Mouse (Mus musculus) bone marrow macrophage, adult 2 months (primary cell): ENCODE results near the gene Gcg.

ENCODE experiments used
- CTCF ChIP-seq: IDR thresholded peaks from 2 replicates; pipeline ENCODE4 v1.5.1; 2012; ENCODE audit warnings: low read depth, mild to moderate bottlenecking, low read length, moderate library complexity
- POLR2A ChIP-seq: IDR thresholded peaks from 2 replicates; pipeline ENCODE4 v1.6.1; 2012; ENCODE audit warnings: mild to moderate bottlenecking, low read depth, low read length, borderline replicate concordance

- TF ChIP-seq CTCF (no peak), POLR2A (no peak)
These were observed 29.4 kb downstream of the Gcg start for GRCm38 (mm10) chr2:62454033-62454432.
